Mouse (Mus musculus) liver, adult 2 months (tissue): ENCODE results near the gene Plxnd1. TPM values are rescaled to one million over a fixed set of nuclear protein-coding genes. Genes with fewer than 3 reads are reported as not detected.

Experiments
- DNase-seq: peaks from one replicate; pipeline ENCODE4 v3.0.0-alpha.2; 2011; ENCODE audit warnings: low read depth, low spot score; ENCODE audit errors: extremely low read depth
- H3K27ac ChIP-seq: fragments of 200-500 bp; replicated peaks from 2 replicates; pipeline ENCODE4 v1.5.1; 2012; ENCODE audit warnings: low read depth, mild to moderate bottlenecking, control low read depth, inconsistent platforms, low read length; ENCODE audit not compliant: insufficient read depth
- H3K27me3 ChIP-seq: fragments of 200-500 bp; 2 replicates; pipeline ENCODE4 v1.6.1; 2012; ENCODE audit warnings: mild to moderate bottlenecking, moderate library complexity, low read length, inconsistent platforms; ENCODE audit not compliant: control insufficient read depth, insufficient read depth
- H3K36me3 ChIP-seq: fragments of 200-500 bp; 2 replicates; pipeline ENCODE4 v1.6.1; 2012; ENCODE audit warnings: low read length, inconsistent platforms; ENCODE audit not compliant: control insufficient read depth, insufficient read depth
- H3K4me1 ChIP-seq: fragments of 200-500 bp; 2 replicates; pipeline ENCODE4 v1.6.1; 2011; ENCODE audit warnings: low read length; ENCODE audit not compliant: control insufficient read depth, insufficient read depth
- H3K4me3 ChIP-seq: fragments of 200-500 bp; 2 replicates; pipeline ENCODE4 v1.5.1; 2011; ENCODE audit warnings: low read depth, mild to moderate bottlenecking, control low read depth, low read length, moderate library complexity; ENCODE audit not compliant: insufficient read depth
- H3K79me2 ChIP-seq: fragments of 200-500 bp; 2 replicates; pipeline ENCODE4 v1.6.1; 2012; ENCODE audit warnings: inconsistent platforms, mild to moderate bottlenecking, low read length, moderate library complexity; ENCODE audit not compliant: control insufficient read depth, insufficient read depth
- H3K9ac ChIP-seq: fragments of 200-500 bp; 2 replicates; pipeline ENCODE4 v1.6.1; 2012; ENCODE audit warnings: low read depth, mild to moderate bottlenecking, control low read depth, inconsistent platforms, low read length
- CTCF ChIP-seq: fragments of 200-500 bp; IDR thresholded peaks from 2 replicates; pipeline ENCODE4 v1.5.1; 2011; ENCODE audit warnings: low read depth, low read length, control low read depth
- POLR2A ChIP-seq: fragments of 200-500 bp; IDR thresholded peaks from 2 replicates; pipeline ENCODE4 v1.6.1; 2011; ENCODE audit warnings: low read length, control low read depth; ENCODE audit not compliant: insufficient read depth; ENCODE audit errors: extremely low read depth
- WGBS: fragments of 180-500 bp; shearing (Covaris S2); methylation state at CpG from one replicate; pipeline ENCODE4 v1.1.7; 2018; 5-methylcytosine and 5-hydroxymethylcytosine counted together
- polyA plus RNA-seq: library from polyadenylated mRNA; depleted of rRNA; stranded (reverse); fragments of >200 nt; gene quantifications from 2 replicates; pipeline ENCODE4 v1.2.3, GENCODE M21; 2012
- total RNA-seq: library from RNA; depleted of rRNA; stranded (reverse); fragments of >200 nt; gene quantifications from 2 replicates; pipeline ENCODE4 v1.2.3, GENCODE M21; 2014

The Plxnd1 gene
- total and polyA plus RNA-seq, 2 experiments = 12.4 to 18.4 TPM

DNA sequence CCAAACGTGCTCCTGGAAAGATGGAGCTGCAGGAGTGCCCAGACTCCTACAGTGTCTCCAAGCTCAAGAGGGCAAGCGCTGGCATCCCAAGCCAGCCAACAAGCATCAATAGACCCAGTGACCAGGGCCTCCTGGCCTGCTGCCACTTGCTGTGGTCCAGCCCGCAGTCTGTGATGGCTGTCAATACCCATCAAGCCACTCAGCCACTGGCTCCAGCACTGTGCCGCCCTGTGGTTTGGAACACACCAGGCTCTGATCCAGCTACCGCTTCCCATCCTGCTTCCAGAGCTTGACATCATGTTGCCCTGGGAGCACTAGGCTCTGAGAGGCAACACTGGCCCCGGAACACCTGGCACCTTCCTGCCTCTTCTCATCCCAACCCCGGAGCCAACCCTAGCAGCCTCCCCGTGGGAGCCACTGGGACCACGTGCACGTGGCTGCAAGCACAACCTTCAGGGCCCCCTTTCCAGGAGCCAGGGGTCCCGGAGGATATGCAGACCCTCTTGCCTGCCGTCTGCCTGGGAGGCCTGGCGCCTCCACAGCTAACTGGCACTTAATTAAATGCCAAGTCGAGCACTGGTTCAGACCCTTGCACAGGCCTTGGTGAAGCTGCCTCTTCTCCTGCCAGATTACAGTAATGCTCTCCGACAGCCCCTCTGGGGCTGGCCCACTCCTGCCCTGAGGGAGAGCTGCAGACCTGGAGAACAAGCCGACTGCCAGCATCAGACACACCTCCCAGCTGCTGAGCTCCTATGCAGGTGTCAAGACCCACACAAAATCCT, 20.7 kb downstream of the Plxnd1 start:
- TF ChIP-seq POLR2A = no peak
- TF ChIP-seq CTCF = no peak
- Histone ChIP-seq H3K27ac (no peak overlapping the region), H3K9ac (no peak overlapping the region), H3K79me2 (no peaks in the 10 kb centered on the region), H3K4me1 (peaks cover 4% of the 10 kb centered on the region; the same call in 1 of the 2 replicates), H3K36me3 (no peaks in the 10 kb centered on the region), H3K4me3 (no peak overlapping the region), H3K27me3 (no peaks in the 10 kb centered on the region)
- 79% methylated on average over 16 of the region's 16 CpGs for WGBS
- no peak for DNase-seq

GRCm38 (mm10) chr6:115973139-115973875, 21.5 kb downstream of the Plxnd1 start:
- H3K4me1 ChIP-seq = peaks cover 4% of the 10 kb centered on the region; the same call in 1 of the 2 replicates
- no peaks in the 10 kb centered on the region for H3K79me2 ChIP-seq
- H3K27ac ChIP-seq = 0 out of 2 replicates have a peak overlapping the region, but pooled peaks have one; percentile 3
- H3K27me3 ChIP-seq = no peaks in the 10 kb centered on the region
- WGBS = 76% methylated on average over 15 of the region's 15 CpGs
- H3K9ac ChIP-seq = no peak overlapping the region
- no peak for DNase-seq
- no peak for TF ChIP-seq CTCF
- no peak for TF ChIP-seq POLR2A
- no peak overlapping the region for H3K4me3 ChIP-seq
- no peaks in the 10 kb centered on the region for H3K36me3 ChIP-seq

DNA sequence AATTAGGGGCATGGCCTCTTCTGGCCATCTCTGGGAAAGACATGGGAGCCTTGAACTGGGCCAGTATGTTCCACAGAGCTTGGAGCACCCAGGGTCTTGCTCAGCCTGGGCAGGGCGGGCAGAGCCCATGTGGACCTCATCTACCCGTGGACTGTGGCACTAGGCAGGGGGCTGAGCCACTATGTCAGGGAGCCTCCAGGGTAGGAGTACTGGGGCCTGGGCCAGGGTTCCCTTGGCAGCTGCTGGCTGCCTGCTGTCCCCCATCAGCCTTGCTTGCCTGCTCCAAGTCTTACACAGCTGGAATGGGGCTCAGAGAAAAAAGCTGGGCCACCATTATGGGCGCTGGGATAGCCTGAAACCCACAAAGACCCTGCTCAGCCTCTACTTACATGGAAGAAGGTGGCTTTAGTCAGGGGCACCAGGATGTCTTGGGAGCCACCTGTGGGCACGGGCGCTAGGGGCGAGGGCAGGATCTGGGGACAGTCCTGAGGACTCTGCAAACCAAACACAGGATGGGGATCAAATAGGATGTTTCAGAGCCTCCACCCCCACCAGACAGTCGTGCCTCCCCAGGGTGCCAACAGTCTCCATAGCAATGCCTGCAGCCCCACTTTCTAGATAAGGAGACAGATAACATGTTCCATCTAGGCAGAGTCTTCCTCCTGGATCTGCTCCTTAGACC, 22.6 kb downstream of the Plxnd1 start:
- Histone ChIP-seq H3K36me3 (no peaks in the 10 kb centered on the region), H3K9ac (no peak overlapping the region), H3K4me3 (no peak overlapping the region), H3K27ac (no peak overlapping the region), H3K79me2 (no peaks in the 10 kb centered on the region), H3K27me3 (no peaks in the 10 kb centered on the region), H3K4me1 (peaks cover 4% of the 10 kb centered on the region; the same call in 1 of the 2 replicates)
- WGBS = 79% methylated on average over 7 of the region's 7 CpGs
- no peak for DNase-seq
- no peak for TF ChIP-seq CTCF
- no peak for TF ChIP-seq POLR2A

GRCm38 (mm10) chr6:115971273-115972060, 23.3 kb downstream of the Plxnd1 start:
- DNase-seq = peak; percentile 23
- Histone ChIP-seq H3K27me3 (no peaks in the 10 kb centered on the region), H3K27ac (peak overlapping the region; percentile 24; the same call in 1 of the 2 replicates), H3K36me3 (no peaks in the 10 kb centered on the region), H3K9ac (no peak overlapping the region), H3K4me1 (peaks cover 4% of the 10 kb centered on the region; the same call in 1 of the 2 replicates), H3K79me2 (no peaks in the 10 kb centered on the region), H3K4me3 (no peak overlapping the region)
- no peak for TF ChIP-seq POLR2A
- no peak for TF ChIP-seq CTCF
- WGBS = 69% methylated on average over 13 of the region's 13 CpGs

GRCm38 (mm10) chr6:115969952-115970351, 24.9 kb downstream of the Plxnd1 start:
- WGBS = 90% methylated on average over 5 of the region's 6 CpGs
- Histone ChIP-seq H3K4me3 (no peak overlapping the region), H3K27ac (no peak overlapping the region), H3K27me3 (no peaks in the 10 kb centered on the region), H3K9ac (no peak overlapping the region), H3K4me1 (peaks cover 4% of the 10 kb centered on the region; the same call in 1 of the 2 replicates), H3K36me3 (no peaks in the 10 kb centered on the region), H3K79me2 (no peaks in the 10 kb centered on the region)
- TF ChIP-seq CTCF (no peak), POLR2A (no peak)
- no peak for DNase-seq
